Mouse (Mus musculus) bone marrow, adult 2 months (tissue): ENCODE results near the gene Ly6g5c. TPM values are rescaled to one million over a fixed set of nuclear protein-coding genes. Genes with fewer than 3 reads are reported as not detected.
A peak's percentile ranks its signal among the peaks of the same experiment; 100 is the strongest.
"Not testable (repeated sequence)": the region's sequence is repeated elsewhere in the genome, so short reads cannot be mapped to it uniquely, and the experiment has no call there.

Experiments used
- H3K27ac ChIP-seq: fragments of 200-500 bp; 2 replicates; pipeline ENCODE4 v1.5.1; 2012; ENCODE audit warnings: low read depth, mild to moderate bottlenecking, control low read depth, inconsistent platforms, low read length; ENCODE audit not compliant: control insufficient read depth, poor library complexity, insufficient read depth
- H3K4me1 ChIP-seq: fragments of 200-500 bp; 2 replicates; pipeline ENCODE4 v1.6.1; 2011; ENCODE audit warnings: low read length; ENCODE audit not compliant: control insufficient read depth, insufficient read depth
- H3K4me3 ChIP-seq: fragments of 200-500 bp; replicated peaks from 2 replicates; pipeline ENCODE3; 2011; ENCODE audit warnings: mild to moderate bottlenecking, low read depth, low read length, control low read depth; ENCODE audit not compliant: control insufficient read depth
- CTCF ChIP-seq: fragments of 200-500 bp; IDR thresholded peaks from 2 replicates; pipeline ENCODE4 v1.5.1; 2011; ENCODE audit warnings: low read length, control low read depth; ENCODE audit not compliant: control insufficient read depth, insufficient read depth
- POLR2A ChIP-seq: fragments of 200-500 bp; IDR thresholded peaks from 2 replicates; pipeline ENCODE4 v1.6.1; 2011; ENCODE audit warnings: low read depth, mild to moderate bottlenecking, control low read depth, low read length, borderline replicate concordance; ENCODE audit not compliant: control insufficient read depth
- WGBS: fragments of 180-500 bp; shearing (Covaris S2); methylation state at CpG from one replicate; pipeline ENCODE4 v1.1.7; 2018; 5-methylcytosine and 5-hydroxymethylcytosine counted together
- polyA plus RNA-seq: library from polyadenylated mRNA; stranded (reverse); fragments of >200 nt; gene quantifications from 2 replicates; pipeline ENCODE4 v1.2.4, GENCODE M21; 2011; ENCODE audit warnings: low replicate concordance; ENCODE audit not compliant: missing spikeins, insufficient read depth, insufficient read length

Ly6g5c gene
- polyA plus RNA-seq, 1 experiment = not detected

- H3K4me3 ChIP-seq = no peak within 1 kb of the TSS
- peak within 1 kb of the TSS; percentile 75 for H3K27ac ChIP-seq
- H3K4me1 ChIP-seq = peaks cover 3% of the 10 kb centered on the region; the same call in 1 of the 2 replicates
- WGBS = 77% methylated on average over 8 of the region's 8 CpGs
- peak; percentile 67 for TF ChIP-seq CTCF
- no peak for TF ChIP-seq POLR2A
Observed at GRCm38 (mm10) chr17:35115046-35116019, 7.3 kb downstream of the Ly6g5c start, which contains the start of gene Ly6g5b. Gene Ly6g5b (minus strand): TSS chr17:35115428.

DNA sequence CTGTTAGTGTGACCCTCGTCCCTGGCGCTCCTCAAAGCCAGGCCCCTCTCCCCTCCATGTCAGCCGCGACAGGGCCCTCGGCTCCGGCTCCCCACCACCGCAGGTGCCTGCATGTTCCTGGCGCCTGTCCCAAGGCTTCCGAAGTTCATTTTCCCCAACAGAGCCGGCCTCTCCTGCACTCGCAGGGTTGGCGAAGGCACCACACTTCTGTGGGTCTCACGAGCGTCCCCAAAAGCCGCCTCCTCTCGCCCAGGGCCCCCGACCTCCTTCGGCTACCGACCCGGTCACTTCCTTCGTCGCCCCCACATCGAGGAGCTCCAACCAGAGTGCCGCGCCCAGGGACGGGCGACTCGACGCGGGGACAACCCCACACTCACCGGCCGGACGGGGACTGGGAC is 12.7 kb downstream of the Ly6g5c start:
- peak overlapping the region; percentile 87 for H3K4me3 ChIP-seq
- H3K4me1 ChIP-seq = peaks cover 3% of the 10 kb centered on the region; the same call in 1 of the 2 replicates
- under 1% methylated on average over 33 of the region's 33 CpGs for WGBS
- TF ChIP-seq POLR2A (no peak), CTCF (no peak)
- peak overlapping the region; percentile 64 for H3K27ac ChIP-seq

DNA sequence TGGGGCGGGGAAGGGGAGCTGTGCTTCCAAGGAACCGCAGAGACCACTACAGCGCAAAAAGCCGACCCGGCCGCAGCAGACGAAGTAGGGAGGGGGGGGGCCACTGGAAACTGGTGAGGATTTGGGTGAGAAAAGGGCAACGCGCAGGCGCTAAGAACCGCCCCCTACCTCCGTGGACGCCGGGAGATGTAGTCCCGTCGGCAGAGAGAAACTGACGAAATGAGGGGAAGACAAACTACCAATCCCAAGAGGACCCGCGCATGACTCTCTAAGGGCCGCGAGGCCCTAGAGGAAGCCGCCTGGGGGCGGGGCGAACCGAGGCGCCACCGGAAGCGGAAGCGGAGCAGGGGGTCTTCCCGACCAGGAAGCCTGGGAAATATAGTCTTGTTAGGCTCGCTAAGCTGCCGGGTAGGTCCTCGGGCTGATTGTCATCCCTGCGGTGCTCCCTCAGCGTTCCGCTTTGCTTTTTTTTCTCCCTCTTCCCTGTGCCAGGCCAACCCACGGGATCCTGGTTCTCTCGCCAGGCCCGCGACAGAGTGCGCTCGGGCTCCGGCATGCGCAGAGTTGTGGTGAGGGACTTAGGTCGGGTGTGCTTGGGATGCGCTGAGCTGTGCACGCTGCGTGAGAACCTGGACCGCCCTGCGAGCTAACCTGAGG is 13.2 kb downstream of the Ly6g5c start, which contains the start of gene Gpank1:
Gpank1 (plus strand) TSS at position 313 of the 657 bp plus-strand sequence.
- TF ChIP-seq CTCF = no peak
- peak; percentile 66; the same call in 1 of the 2 replicates for TF ChIP-seq POLR2A
- peaks cover 3% of the 10 kb centered on the region; the same call in 1 of the 2 replicates for H3K4me1 ChIP-seq
- H3K27ac ChIP-seq = peak within 1 kb of the TSS; percentile 79
- H3K4me3 ChIP-seq = peak within 1 kb of the TSS; percentile 91
- WGBS = under 1% methylated on average over 50 of the region's 50 CpGs

- H3K27ac ChIP-seq = peak within 1 kb of the TSS; percentile 79
- H3K4me3 ChIP-seq = peak within 1 kb of the TSS; percentile 91
- TF ChIP-seq CTCF (no peak), POLR2A (no peak)
- WGBS = under 1% methylated on average over 19 of the region's 19 CpGs
- H3K4me1 ChIP-seq = peaks cover 3% of the 10 kb centered on the region; the same call in 1 of the 2 replicates
Observed at GRCm38 (mm10) chr17:35121871-35122303, 13.8 kb downstream of the Ly6g5c start, which contains the start of gene Csnk2b. Gene Csnk2b (minus strand): TSS chr17:35122053.

GRCm38 (mm10) chr17:35123287-35123686 is 15.2 kb downstream of the Ly6g5c start:
- H3K4me1 ChIP-seq = not testable (repeated sequence)

GRCm38 (mm10) chr17:35124261-35124896 is 16.3 kb downstream of the Ly6g5c start:
- WGBS = 89% methylated on average over 12 of the region's 12 CpGs
- H3K27ac ChIP-seq = peak overlapping the region; percentile 50
- H3K4me3 ChIP-seq, H3K4me1 ChIP-seq: not testable (repeated sequence)

More at GRCm38 (mm10) chr17:35123287-35123686, 15.2 kb downstream of the Ly6g5c start:
- WGBS = 91% methylated on average over 9 of the region's 9 CpGs
- H3K27ac ChIP-seq, H3K4me3 ChIP-seq: not testable (repeated sequence)

DNA sequence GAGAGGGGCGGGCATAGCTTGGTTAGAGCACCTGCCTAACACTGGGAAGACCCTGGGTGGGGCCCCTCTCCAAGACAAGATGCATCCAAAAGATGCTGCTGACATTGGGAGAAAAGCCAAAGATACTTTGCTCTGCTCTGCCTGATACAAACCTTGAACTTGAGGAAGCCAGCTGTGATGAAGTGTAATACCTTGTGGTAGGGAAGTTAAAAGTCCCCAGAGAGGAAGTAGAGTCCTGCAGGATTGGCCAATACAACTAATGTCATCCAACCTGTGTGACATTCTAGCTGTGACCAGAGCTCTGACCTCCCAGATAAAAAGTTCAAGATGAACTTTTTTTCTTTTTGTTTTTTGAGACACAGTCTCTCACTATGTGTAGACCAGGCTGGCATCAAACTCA is 17.0 kb downstream of the Ly6g5c start:
- H3K4me3 ChIP-seq = no peak overlapping the region
- H3K27ac ChIP-seq = peak overlapping the region; percentile 50
- no peak for TF ChIP-seq POLR2A
- TF ChIP-seq CTCF = no peak
- peaks cover 3% of the 10 kb centered on the region; the same call in 1 of the 2 replicates for H3K4me1 ChIP-seq
- 78% methylated on average over 1 of the region's 1 CpGs for WGBS

DNA sequence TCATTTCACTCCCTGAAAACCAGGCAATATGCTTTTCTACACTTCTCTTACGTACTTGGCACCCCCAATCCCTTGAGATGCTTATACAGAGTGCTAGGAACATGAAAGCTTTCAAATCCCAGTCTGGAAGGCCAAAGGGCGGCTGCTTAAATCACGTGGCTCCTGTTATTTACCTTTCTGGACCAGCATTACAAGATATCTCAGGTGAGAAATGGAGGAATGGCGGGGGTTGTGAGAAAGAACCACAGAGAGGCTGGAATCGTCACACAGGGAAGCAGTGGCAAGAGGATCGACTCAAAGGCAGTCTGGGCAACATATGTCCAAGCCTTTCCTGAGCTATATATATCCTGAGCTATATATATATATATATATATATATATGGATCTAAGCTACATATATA is 17.5 kb downstream of the Ly6g5c start:
- H3K4me1 ChIP-seq = peaks cover 2% of the 10 kb centered on the region; the same call in 1 of the 2 replicates
- TF ChIP-seq POLR2A (no peak), CTCF (no peak)
- 44% methylated on average over 6 of the region's 6 CpGs for WGBS
- no peak overlapping the region for H3K4me3 ChIP-seq
- H3K27ac ChIP-seq = peak overlapping the region; percentile 5
